Mouse (Mus musculus) intestine, embryonic 16.5 days (tissue): Measurements from ENCODE around the gene Neb. TPM values are rescaled to one million over a fixed set of nuclear protein-coding genes. Genes with fewer than 3 reads are reported as not detected.
"Not testable (repeated sequence)": the region's sequence is repeated elsewhere in the genome, so short reads cannot be mapped to it uniquely, and the experiment has no call there.

Source experiments
- ATAC-seq: fragments of 200-750 bp; cut with Nextera tagmentation; 2 replicates; pipeline ENCODE4 v1.8.0; 2017; ENCODE audit warnings: moderate TSS enrichment, moderate library complexity
- H3K27ac ChIP-seq: fragments of 300-500 bp; sonication (generic); 2 replicates; pipeline ENCODE4 v1.5.1; 2014; ENCODE audit warnings: mild to moderate bottlenecking, low read length
- H3K27me3 ChIP-seq: fragments of 300-500 bp; sonication (generic); replicated peaks from 2 replicates; pipeline ENCODE4 v1.6.1; 2014; ENCODE audit warnings: low read length, control low read depth, mixed read lengths; ENCODE audit not compliant: control insufficient read depth, insufficient read depth
- H3K36me3 ChIP-seq: fragments of 300-500 bp; sonication (generic); 2 replicates; pipeline ENCODE4 v1.6.1; 2014; ENCODE audit warnings: low read length, control low read depth; ENCODE audit not compliant: control insufficient read depth, insufficient read depth
- H3K4me1 ChIP-seq: fragments of 300-500 bp; sonication (generic); 2 replicates; pipeline ENCODE4 v1.6.1; 2014; ENCODE audit warnings: low read length, control low read depth, mixed read lengths; ENCODE audit not compliant: control insufficient read depth, insufficient read depth
- H3K4me2 ChIP-seq: fragments of 300-500 bp; sonication (generic); 2 replicates; pipeline ENCODE4 v1.6.1; 2014; ENCODE audit warnings: low read depth, low read length, control low read depth
- H3K4me3 ChIP-seq: fragments of 300-500 bp; sonication (generic); 2 replicates; pipeline ENCODE4 v1.5.1; 2014; ENCODE audit warnings: mild to moderate bottlenecking, low read length
- H3K9ac ChIP-seq: fragments of 300-500 bp; sonication (generic); 2 replicates; pipeline ENCODE4 v1.6.1; 2014; ENCODE audit warnings: low read depth, low read length
- H3K9me3 ChIP-seq: fragments of 300-500 bp; sonication (generic); 2 replicates; pipeline ENCODE4 v1.6.1; 2016; ENCODE audit warnings: low read length, control low read depth; ENCODE audit not compliant: control insufficient read depth
- WGBS: fragments of 180-500 bp; shearing (Covaris S2); extraction: QIAGEN DNeasy Blood & Tissue Kit; methylation state at CpG from one replicate; pipeline ENCODE4 v1.1.7; 2014; 5-methylcytosine and 5-hydroxymethylcytosine counted together
- polyA plus RNA-seq: library from polyadenylated mRNA; unstranded; fragments of >200 nt; fragmentation: Nextera tagmentation; extraction: Ambion mirVana; gene quantifications from 2 replicates; pipeline ENCODE4 v1.2.1, GENCODE M21; 2015

Gene Neb
- polyA plus RNA-seq, 1 experiment from 2014 or later: 0.40 TPM

DNA sequence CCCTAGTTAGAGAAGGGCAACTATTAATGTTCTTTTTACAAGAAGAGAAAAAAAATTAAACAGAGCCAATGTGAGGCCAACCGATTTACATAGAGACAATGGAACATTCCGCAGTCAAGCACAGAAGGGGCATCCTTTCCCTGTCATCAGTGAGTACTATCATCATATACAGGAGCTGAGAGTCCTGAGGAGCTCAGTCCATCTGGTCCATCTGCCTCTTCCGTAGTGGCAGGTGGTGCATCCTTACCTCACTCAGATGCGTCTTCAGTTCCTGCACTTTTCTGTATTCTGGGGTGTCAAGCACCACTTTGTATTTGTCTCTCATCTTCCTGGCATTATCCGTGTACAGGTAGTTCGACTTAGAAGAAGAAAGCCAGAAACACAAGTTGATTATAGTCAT lies 184.6 kb downstream of the Neb start:
- H3K4me2 ChIP-seq: no peak overlapping the region
- H3K27me3 ChIP-seq: no peaks in the 10 kb centered on the region
- H3K9ac ChIP-seq: no peak overlapping the region
- no peaks in the 10 kb centered on the region for H3K4me1 ChIP-seq
- no peak overlapping the region for H3K27ac ChIP-seq
- 91% methylated on average over 6 of the region's 6 CpGs for WGBS
- H3K9me3 ChIP-seq: no peaks in the 10 kb centered on the region
- ATAC-seq: no peak
- no peak overlapping the region for H3K4me3 ChIP-seq
- H3K36me3 ChIP-seq: no peaks in the 10 kb centered on the region

DNA sequence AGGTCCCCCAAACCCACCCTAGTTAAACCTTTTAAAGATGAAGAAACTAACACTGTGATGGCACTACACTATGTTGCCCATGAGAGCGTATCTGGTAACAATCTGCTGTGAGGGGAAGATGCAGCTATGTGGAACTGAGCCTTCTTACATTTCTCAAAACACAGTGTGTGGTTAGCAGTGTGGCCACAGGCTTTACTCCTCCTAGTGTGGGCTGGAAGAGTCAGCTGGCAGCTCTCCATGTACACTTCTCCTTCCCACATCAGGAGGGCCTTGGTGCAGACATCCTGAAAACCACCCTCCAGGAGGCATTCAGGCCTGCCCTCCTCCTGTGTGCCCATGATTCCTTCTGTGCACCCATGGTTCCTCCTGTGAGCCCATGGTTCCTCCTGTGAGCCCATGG lies 198.6 kb downstream of the Neb start:
- Histone ChIP-seq H3K9me3 (no peaks in the 10 kb centered on the region), H3K27me3 (no peaks in the 10 kb centered on the region), H3K4me1 (no peaks in the 10 kb centered on the region), H3K4me3 (no peak overlapping the region), H3K27ac (no peak overlapping the region), H3K36me3 (no peaks in the 10 kb centered on the region), H3K4me2 (no peak overlapping the region), H3K9ac (no peak overlapping the region)
- WGBS: 97% methylated on average over 1 of the region's 1 CpGs
- no peak for ATAC-seq

DNA sequence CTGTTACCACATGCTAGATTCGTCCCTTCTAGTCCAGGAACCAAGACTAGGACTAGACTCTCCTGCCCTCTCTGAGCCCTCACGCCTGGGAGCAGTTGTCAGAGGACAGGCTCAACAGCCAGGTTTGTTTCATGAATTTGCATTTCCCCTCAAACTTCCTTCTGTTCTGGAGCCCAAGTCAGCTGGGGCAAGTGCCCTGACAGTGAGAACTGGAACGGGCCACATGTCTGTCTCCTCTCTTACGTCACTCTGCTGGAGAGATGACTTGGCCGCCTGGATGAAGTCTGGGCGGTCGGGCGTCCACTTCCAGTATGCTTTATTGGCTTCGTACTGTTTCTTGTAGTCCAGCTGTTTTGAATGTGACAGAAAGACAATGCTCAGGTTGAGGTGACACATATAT lies 200.5 kb downstream of the Neb start:
- Histone ChIP-seq H3K4me1 (no peaks in the 10 kb centered on the region), H3K36me3 (no peaks in the 10 kb centered on the region), H3K4me3 (no peak overlapping the region), H3K27me3 (no peaks in the 10 kb centered on the region), H3K27ac (no peak overlapping the region), H3K4me2 (no peak overlapping the region), H3K9me3 (no peaks in the 10 kb centered on the region), H3K9ac (no peak overlapping the region)
- 89% methylated on average over 9 of the region's 9 CpGs for WGBS
- no peak for ATAC-seq

DNA sequence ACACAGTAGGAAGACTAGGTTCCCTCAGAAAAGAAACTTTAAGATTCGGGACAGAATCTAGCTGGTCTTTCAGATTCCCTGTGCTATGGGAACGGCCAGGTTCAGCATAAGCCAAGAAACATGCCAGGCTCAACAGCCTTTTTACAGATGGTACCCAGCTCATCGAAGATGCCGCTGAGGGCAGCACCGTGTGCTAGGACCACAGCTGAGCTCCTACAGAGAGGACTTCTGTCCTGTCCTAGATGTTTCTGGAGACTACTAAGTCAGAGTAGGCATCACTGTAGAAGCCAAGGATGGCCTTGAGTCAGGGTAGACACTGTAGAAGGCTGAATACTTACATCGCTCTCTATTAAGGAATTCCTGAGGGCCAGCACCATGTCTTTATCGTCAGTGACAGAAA lies 201.1 kb downstream of the Neb start:
- no peaks in the 10 kb centered on the region for H3K9me3 ChIP-seq
- H3K36me3 ChIP-seq: no peaks in the 10 kb centered on the region
- no peaks in the 10 kb centered on the region for H3K4me1 ChIP-seq
- no peaks in the 10 kb centered on the region for H3K27me3 ChIP-seq
- no peak overlapping the region for H3K4me2 ChIP-seq
- no peak overlapping the region for H3K4me3 ChIP-seq
- no peak for ATAC-seq
- no peak overlapping the region for H3K9ac ChIP-seq
- no peak overlapping the region for H3K27ac ChIP-seq
- 94% methylated on average over 7 of the region's 7 CpGs for WGBS

DNA sequence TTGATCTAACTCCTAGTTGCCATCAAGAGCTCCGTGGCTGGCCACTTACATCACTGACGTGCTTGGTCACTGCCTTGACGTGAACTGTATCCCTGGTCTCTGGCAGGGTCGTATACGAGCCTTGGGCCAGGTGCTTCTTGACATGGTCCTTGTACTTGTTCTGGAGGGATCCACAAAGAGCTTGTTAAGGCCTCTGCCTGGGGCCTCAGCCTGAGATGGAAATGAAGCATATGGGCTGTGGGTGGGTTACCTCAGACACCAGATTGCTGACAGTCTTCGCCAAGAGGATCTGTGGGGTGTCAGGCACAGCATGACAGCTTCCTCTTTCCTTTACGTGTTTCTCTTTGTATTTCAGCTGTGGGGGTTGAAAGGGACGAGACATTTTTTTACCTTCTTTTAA lies 201.7 kb downstream of the Neb start:
- Histone ChIP-seq H3K27me3 (no peaks in the 10 kb centered on the region), H3K4me2 (no peak overlapping the region), H3K27ac (no peak overlapping the region), H3K9ac (no peak overlapping the region), H3K36me3 (no peaks in the 10 kb centered on the region), H3K4me3 (no peak overlapping the region), H3K4me1 (no peaks in the 10 kb centered on the region), H3K9me3 (no peaks in the 10 kb centered on the region)
- ATAC-seq: no peak
- 68% methylated on average over 8 of the region's 8 CpGs for WGBS

DNA sequence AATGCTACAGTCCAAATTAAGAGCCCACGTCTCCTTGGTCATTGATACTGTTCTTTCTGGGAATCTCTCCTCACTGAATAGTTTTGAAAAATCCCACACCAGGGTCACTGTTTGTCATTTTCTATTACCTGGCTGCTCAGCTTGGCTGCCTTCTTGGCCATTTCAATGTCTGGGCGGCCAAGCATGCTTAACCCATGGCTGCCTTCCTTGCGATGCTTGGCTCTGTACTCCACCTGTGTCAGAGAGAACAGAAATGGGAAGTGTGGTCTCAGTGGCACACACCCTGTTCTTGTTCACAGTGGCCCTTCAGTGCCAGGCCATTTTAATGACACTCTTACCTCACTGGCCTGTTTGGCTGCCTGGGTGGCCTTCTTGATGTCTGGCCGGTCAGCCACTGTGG lies 203.3 kb downstream of the Neb start:
- no peaks in the 10 kb centered on the region for H3K27me3 ChIP-seq
- H3K9ac ChIP-seq: no peak overlapping the region
- ATAC-seq: no peak
- H3K9me3 ChIP-seq: no peaks in the 10 kb centered on the region
- no peak overlapping the region for H3K4me3 ChIP-seq
- no peak overlapping the region for H3K4me2 ChIP-seq
- 90% methylated on average over 4 of the region's 4 CpGs for WGBS
- H3K4me1 ChIP-seq: no peaks in the 10 kb centered on the region
- H3K36me3 ChIP-seq: no peaks in the 10 kb centered on the region
- H3K27ac ChIP-seq: no peak overlapping the region

DNA sequence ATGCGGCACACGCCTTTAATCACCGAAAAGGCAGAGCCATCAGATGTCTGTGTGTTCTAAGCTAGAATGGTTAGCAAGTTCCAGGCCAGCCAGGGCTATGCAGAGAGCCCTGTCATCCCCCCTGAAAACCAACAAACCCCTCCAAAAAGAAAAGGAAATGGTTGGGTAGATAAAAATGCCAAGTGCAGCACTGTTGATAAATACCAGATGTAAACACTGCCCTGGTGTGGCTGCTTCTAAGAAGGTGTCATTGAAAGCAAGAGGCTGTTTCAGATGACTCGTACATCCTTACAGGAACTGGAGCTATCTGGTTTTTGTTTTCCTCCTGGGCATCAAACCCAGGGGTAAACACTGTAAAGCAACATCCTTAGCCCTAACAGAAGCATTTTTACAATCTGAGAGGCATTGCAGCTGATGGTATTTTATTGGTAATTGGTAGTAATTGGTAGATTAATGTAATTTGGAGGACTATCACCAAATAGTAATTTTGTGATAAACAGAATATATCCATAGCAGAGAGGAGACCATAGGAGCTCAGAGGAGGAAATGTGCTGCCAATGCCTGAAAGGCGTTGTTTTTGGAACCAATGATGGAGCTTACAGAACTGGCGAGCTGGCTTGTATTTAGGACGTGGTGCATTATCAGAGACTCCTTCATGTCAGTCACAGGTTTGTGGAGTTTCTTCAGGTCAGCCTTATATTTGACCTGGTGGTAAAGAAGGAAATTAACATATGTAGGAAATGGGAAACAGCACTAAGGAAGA lies 208.8 kb downstream of the Neb start:
- Histone ChIP-seq H3K4me1 (no peaks in the 10 kb centered on the region), H3K27ac (no peak overlapping the region), H3K9me3 (no peaks in the 10 kb centered on the region), H3K4me3 (no peak overlapping the region), H3K9ac (no peak overlapping the region), H3K4me2 (no peak overlapping the region), H3K27me3 (no peaks in the 10 kb centered on the region), H3K36me3 (no peaks in the 10 kb centered on the region)
- 66% methylated on average over 7 of the region's 7 CpGs for WGBS
- no peak for ATAC-seq

DNA sequence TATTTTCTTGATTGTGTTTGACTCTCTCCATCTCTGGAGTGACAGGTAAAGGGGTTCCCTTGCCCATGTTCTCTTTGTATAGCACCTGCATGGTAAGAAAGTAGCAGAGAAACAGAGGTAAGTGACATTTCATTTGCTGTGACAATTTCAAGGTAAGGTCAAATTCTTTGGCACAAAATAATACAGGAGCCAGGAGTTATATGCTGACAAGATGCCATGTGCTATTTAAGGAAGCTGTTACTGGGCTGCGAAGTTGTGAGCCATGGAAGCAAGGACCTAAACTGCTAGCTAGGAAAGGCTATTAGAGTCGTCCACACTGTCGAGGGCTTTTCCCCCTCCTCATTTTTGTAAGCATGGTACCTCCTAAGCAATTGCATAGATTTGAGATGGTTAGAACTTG lies 225.2 kb downstream of the Neb start:
- no peak overlapping the region for H3K9ac ChIP-seq
- H3K27ac ChIP-seq: no peak overlapping the region
- no peak overlapping the region for H3K4me3 ChIP-seq
- H3K9me3 ChIP-seq: no peaks in the 10 kb centered on the region
- 78% methylated on average over 3 of the region's 3 CpGs for WGBS
- no peaks in the 10 kb centered on the region for H3K4me1 ChIP-seq
- no peaks in the 10 kb centered on the region for H3K36me3 ChIP-seq
- no peak overlapping the region for H3K4me2 ChIP-seq
- no peak for ATAC-seq
- no peaks in the 10 kb centered on the region for H3K27me3 ChIP-seq

DNA sequence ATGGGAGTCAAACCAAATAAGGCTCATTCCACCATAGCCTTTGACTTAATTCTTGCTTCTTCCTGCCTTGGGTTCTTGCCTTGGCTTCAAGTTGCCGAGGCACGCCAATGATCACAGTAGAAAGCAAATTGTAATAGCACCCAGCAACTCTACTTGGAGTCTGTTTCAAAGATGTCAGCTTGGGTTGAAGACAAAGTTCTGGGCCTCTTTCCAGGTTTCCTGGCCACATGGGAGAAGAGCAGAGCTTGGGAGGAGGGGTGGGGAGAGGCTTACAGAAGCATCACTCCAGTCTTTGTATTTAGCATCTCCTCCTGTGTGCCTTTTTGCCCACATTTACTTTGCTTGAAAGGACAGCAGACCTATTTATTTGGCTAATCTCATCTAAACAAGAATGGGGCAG lies 244.9 kb downstream of the Neb start:
- Histone ChIP-seq H3K9me3 (no peaks in the 10 kb centered on the region), H3K9ac (no peak overlapping the region), H3K27me3 (no peaks in the 10 kb centered on the region), H3K4me2 (no peak overlapping the region), H3K4me3 (no peak overlapping the region), H3K36me3 (0 out of 2 replicates have a peak, but pooled peaks cover 2% of the 10 kb centered on the region), H3K4me1 (no peaks in the 10 kb centered on the region), H3K27ac (no peak overlapping the region)
- WGBS: 98% methylated on average over 2 of the region's 2 CpGs
- ATAC-seq: no peak

DNA sequence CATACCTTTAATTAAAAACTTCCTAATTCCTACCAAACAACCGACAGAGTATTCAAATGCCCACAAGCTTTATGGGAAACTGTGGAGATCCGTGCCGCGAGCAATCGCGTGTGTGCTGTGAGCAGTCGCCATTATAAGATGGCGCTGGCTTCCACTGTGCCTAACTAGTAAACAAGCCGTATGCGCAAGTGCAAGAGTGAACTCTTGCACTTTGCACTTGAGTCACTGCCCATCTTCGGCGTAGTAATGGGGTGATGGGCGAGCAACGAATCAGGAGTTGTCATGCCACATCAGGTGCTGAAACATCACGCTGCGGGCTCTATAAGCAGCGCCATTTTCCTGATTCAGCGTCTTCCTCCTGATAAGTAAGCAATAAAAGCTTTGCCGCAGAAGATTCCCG lies 246.9 kb downstream of the Neb start:
- H3K4me2 ChIP-seq, H3K9ac ChIP-seq, H3K9me3 ChIP-seq, ATAC-seq, H3K27ac ChIP-seq, H3K27me3 ChIP-seq, H3K4me1 ChIP-seq, H3K4me3 ChIP-seq: not testable (repeated sequence)
- WGBS: 96% methylated on average over 20 of the region's 20 CpGs
- peaks cover 11% of the 10 kb centered on the region for H3K36me3 ChIP-seq
